Mouse (Mus musculus): ENCODE measurements around the gene Aspdh.

The Aspdh gene

GRCm38 (mm10) chr7:44446070-44446855 is 18.9 kb upstream of the Aspdh start:
- no peak for DNase-seq (ENCODE audit: low spot score in 2 of 2)

DNA sequence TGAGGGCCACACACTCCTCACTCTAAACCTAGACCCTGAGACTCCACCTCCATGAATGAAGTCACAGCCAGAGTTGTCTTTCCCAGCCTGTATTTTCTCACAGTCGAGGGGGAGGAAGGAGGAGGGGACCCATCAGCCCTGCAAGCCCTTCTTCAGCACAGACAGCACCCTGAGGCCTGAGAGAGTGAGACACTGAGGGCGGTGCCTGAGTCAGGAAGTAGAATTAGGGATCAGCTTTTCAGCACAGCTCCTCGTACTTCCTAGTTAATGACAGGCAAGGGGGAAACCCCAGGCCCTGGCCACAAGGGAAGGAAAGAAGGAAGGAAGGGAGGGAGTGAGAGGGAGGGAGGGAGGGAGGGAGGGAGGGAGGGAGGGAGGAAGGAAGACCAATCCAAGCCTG is 11.9 kb upstream of the Aspdh start:
- DNase-seq (ENCODE audit: low spot score in 2 of 2) = no peak

DNA sequence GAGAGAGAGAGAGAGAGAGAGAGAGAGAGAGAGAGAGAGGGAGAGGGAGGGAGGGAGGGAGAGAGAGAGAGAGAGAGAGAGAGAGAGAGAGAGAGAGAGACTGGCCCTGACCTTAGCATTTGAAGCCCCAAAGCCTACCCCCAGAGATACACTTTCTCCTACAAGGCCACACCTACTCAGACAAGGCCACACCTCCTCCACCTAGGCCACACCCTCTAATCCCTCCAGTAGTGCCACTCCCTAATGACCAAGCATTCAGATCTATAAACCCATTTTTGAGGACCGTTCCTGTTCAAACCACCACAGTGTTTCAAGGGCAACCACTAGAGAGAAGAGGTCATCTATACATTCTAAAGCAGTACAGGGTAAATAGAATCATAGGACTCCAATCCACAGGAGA is 8.9 kb upstream of the Aspdh start:
- no peak for DNase-seq (ENCODE audit: low spot score in 2 of 2)

- peak in 1 of 2 experiments; percentile 58 for DNase-seq (ENCODE audit: low spot score in 2 of 2)
Observed at GRCm38 (mm10) chr7:44460067-44460466, 5.1 kb upstream of the Aspdh start.

- DNase-seq (ENCODE audit: low spot score in 2 of 2) = peak in 1 of 2 experiments; percentile 60
Observed at GRCm38 (mm10) chr7:44460767-44461502, 4.3 kb upstream of the Aspdh start.

- DNase-seq (ENCODE audit: low spot score in 2 of 2) = peak in 1 of 2 experiments; percentile 61
Observed at GRCm38 (mm10) chr7:44461503-44462217, 3.5 kb upstream of the Aspdh start.

DNA sequence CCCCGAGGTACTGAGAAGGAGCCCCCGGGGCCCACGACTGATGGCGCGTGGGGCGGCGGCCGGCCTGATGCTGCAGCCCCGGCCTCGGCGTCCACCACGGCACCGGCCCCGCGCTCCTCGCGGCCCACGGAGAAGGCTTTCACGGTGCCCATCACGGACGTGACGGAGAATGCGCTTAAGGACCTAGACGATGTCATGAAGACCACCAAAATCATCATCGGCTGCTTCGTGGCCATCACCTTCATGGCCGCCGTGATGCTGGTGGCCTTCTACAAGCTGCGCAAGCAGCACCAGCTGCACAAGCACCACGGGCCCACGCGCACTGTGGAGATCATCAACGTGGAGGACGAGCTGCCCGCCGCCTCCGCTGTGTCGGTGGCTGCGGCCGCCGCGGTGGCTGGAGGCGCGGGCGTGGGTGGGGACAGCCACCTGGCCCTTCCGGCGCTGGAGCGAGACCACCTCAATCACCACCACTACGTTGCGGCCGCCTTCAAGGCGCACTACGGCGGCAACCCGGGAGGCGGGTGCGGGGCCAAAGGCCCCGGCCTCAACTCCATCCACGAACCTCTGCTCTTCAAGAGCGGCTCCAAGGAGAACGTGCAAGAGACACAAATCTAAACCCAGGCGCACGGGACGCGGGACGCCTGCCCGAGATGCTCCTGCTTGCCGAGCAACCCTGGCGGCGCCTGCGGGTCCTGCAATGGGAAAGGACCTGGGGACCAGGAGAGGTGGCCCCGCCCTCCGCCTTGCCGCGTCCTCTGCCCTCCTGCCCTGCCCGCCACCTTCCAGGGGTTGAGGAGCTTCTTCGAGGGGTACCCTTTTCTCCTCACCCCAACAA is 2.8 kb upstream of the Aspdh start:
- DNase-seq (ENCODE audit: low spot score in 2 of 2) = peak; percentile 58 to 80

DNA sequence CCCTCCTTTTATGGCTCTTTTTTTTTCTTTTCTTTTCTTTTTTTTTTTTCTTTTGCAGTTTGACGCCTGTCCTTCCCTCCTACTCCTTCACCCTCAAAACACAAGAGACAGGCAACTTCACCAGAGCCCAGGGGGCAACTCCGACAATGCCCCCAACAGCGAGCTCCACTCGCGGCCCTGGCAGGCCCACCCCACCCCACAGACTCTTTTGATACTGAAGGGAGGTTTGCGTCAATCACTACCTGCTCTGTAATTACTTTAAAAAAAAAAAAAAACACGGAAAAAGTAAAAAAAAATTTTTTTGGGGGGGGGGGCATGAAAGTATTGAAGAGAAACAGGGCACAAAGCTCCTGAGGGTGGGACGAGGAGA is 2.1 kb upstream of the Aspdh start:
- no peak for DNase-seq (ENCODE audit: low spot score in 2 of 2)

DNA sequence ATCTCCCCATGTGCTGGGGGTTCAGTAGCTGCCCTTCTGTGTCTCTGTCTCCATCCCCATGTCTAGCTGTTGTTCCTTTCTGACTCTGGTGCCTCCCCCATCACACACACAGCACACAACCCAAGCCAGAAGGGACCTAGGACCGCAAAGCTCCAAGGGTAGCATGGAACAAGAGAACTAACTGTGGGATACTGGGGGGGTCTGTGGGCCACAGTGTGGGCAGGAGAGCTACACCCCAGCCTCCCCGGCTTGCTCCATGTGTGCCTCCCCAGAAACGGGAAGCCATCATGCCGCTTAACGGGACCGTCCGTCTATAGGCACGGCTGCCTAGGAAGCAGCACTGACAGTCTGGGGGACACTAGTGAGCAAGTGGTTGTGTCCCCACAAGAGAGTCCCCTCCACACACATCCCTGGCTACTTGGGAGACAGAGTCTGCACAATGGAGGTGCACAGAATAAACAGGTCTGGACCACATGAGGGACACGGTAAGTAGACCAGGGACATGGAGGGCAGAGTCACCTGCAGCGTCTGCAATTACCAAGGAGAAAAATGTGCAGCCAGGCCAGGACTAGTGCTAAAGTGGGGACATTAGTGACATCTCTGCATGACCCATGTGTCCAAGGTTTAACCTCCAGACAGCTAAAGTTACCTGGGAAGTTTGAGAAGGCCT is 1.5 kb upstream of the Aspdh start:
- DNase-seq (ENCODE audit: low spot score in 2 of 2) = peak in 1 of 2 experiments; percentile 61

DNA sequence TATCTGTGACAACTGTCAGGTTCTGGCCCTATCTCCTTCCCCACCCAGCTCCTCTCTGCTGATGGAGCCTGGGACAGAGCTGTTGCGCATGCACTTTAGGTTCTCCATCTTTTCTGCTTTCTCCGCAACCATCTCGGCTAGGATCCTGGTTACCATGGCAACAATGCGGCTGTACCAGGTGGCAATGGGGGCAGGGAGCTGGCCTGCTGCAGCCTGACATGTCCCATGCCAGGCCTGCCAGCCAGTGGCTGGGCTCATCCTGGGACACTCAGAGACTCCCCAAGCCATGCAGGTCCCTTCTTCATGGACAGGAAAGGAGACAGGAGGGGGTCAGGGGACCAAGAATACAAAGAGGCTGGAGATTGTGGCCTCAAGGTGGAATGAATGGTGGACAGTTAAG is 680 bp upstream of the Aspdh start:
- DNase-seq (ENCODE audit: low spot score in 2 of 2) = peak in 1 of 2 experiments; percentile 59

DNA sequence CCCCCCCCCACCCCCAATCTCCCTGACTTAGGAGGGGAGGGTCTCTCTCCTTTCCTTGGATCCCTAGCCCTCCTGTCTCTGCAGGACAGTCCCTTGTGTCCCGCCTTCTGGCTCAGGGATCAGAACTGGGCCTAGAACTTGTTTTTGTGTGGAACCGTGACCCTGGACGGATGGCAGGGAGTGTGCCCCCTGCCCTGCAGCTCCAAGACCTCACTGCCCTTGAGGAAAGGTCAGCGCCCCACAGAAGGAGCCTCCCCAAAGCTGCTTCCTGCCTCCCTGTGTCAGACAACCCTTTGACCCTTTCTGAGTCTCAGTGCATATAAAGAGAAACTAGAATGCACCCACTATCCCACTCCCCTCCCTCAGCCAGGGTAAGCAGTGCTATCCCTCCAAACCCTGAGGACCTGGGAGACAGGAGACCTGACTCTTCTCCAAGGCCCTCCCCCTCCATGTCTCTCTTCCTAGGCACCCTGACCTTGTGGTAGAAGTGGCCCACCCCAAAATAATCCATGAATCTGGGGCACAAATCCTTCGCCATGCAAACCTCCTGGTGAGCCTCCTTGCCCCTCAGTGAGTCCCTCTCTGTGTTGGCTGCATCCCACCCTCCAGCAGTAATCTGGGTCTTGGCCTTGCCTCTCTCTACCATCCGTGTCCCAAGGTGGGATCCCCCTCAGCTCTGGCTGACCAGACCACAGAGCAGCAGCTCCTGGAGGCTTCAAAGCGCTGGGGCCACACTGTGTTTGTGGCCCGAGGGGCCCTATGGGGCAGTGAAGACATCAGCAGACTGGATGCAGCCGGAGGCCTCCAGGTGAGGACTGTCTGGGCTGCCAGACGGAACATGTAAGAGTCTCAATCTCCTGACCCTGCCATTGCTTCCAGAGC is 1.1 kb downstream of the Aspdh start:
- DNase-seq (ENCODE audit: low spot score in 2 of 2) = peak in 1 of 2 experiments; percentile 66

GRCm38 (mm10) chr7:44466888-44467311 is 1.7 kb downstream of the Aspdh start:
- DNase-seq (ENCODE audit: low spot score in 2 of 2) = peak in 1 of 2 experiments; percentile 67

GRCm38 (mm10) chr7:44467811-44468411 is 2.7 kb downstream of the Aspdh start, which contains the start of gene Josd2:
TSS of gene Josd2 (plus strand) at chr7:44467980.
- peak; percentile 88 to 92 for DNase-seq (ENCODE audit: low spot score in 2 of 2)

- peak in 1 of 2 experiments; percentile 72 for DNase-seq (ENCODE audit: low spot score in 2 of 2)
Observed at GRCm38 (mm10) chr7:44468644-44469285, 3.6 kb downstream of the Aspdh start.

- peak; percentile 60 to 72 for DNase-seq (ENCODE audit: low spot score in 2 of 2)
Observed at GRCm38 (mm10) chr7:44469677-44470675, 4.8 kb downstream of the Aspdh start.

DNA sequence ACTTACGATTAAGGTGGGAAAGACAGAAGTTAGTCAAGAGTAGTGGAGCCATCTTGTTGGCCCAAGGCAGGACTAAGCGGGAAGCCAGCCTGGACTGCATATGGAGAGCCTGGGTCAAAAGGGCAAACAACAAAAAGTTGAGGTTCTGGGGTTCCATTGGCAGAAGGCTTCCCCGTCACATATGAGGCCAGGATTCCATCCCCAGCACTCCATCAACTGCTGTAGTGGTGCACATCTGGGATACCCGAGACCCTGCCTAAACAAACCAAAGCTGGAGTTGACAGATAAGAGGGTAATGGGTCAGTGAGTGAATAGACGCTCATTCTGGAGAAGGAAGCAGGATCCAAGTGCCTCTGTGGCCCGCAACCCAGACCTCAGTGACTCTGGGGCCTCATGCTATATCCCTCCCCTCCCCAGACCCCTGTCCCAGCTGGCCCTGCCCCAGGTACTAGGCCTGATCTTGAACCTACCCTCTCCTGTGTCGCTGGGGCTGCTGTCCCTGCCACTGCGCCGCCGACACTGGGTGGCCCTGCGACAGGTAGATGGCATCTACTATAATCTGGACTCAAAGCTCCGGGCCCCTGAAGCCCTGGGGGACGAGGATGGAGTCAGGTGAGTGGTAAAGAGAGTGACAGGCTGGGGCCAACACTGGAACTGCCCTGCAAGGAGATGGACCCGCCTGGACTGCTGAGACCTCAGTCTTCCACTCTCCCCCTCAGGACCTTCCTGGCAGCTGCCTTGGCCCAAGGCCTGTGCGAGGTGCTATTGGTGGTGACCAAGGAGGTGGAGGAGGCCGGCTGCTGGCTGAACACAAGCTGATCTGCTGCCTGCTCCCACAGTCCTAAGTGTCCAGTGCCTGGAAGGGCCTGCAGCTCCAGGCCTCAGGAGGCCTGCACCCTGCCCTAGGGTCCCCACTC is 5.8 kb downstream of the Aspdh start:
- peak in 1 of 2 experiments; percentile 64 for DNase-seq (ENCODE audit: low spot score in 2 of 2)
